Mouse (Mus musculus) liver, embryonic 11.5 days (tissue): ENCODE results near the gene Fndc1. TPM values are rescaled to one million over a fixed set of nuclear protein-coding genes. Genes with fewer than 3 reads are reported as not detected.

Source experiments
- ATAC-seq: fragments of 200-750 bp; cut with Nextera tagmentation; replicated peaks from 2 replicates; pipeline ENCODE4 v1.8.0; 2017; ENCODE audit warnings: moderate number of reproducible peaks, mild to moderate bottlenecking, moderate TSS enrichment, moderate library complexity; ENCODE audit not compliant: low FRiP score
- DNase-seq: peaks from one replicate; pipeline ENCODE4 v3.0.0-alpha.2; 2017; ENCODE audit warnings: low spot score
- H3K27ac ChIP-seq: fragments of 300-500 bp; sonication (generic); 2 replicates; pipeline ENCODE4 v1.5.1; 2014; ENCODE audit warnings: mild to moderate bottlenecking, low read depth, low read length, control low read depth
- H3K27me3 ChIP-seq: fragments of 300-500 bp; sonication (generic); replicated peaks from 2 replicates; pipeline ENCODE4 v1.6.1; 2014; ENCODE audit warnings: low read length, mixed read lengths; ENCODE audit not compliant: control insufficient read depth, insufficient read depth
- H3K36me3 ChIP-seq: fragments of 300-500 bp; sonication (generic); 2 replicates; pipeline ENCODE4 v1.6.1; 2014; ENCODE audit warnings: mild to moderate bottlenecking, low read length, moderate library complexity, mixed read lengths; ENCODE audit not compliant: control insufficient read depth, insufficient read depth
- H3K4me1 ChIP-seq: fragments of 300-500 bp; sonication (generic); replicated peaks from 2 replicates; pipeline ENCODE4 v1.6.1; 2014; ENCODE audit warnings: low read length, mixed read lengths; ENCODE audit not compliant: control insufficient read depth, insufficient read depth
- H3K4me2 ChIP-seq: fragments of 300-500 bp; sonication (generic); 2 replicates; pipeline ENCODE4 v1.6.1; 2014; ENCODE audit warnings: mild to moderate bottlenecking, control low read depth, moderate library complexity
- H3K4me3 ChIP-seq: fragments of 300-500 bp; sonication (generic); 2 replicates; pipeline ENCODE4 v1.5.1; 2014; ENCODE audit warnings: low read depth, low read length, control low read depth
- H3K9ac ChIP-seq: fragments of 300-500 bp; sonication (generic); 2 replicates; pipeline ENCODE4 v1.6.1; 2014; ENCODE audit warnings: low read depth, low read length, control low read depth
- H3K9me3 ChIP-seq: fragments of 300-500 bp; sonication (generic); 2 replicates; pipeline ENCODE4 v1.6.1; 2016; ENCODE audit warnings: low read length, inconsistent platforms, mixed read lengths; ENCODE audit not compliant: control insufficient read depth
- WGBS: fragments of 180-500 bp; shearing (Covaris S2); extraction: QIAGEN DNeasy Blood & Tissue Kit; methylation state at CpG from one replicate; pipeline ENCODE4 v1.1.7; 2014; 5-methylcytosine and 5-hydroxymethylcytosine counted together
- polyA plus RNA-seq: library from polyadenylated mRNA; unstranded; fragments of >200 nt; fragmentation: Nextera tagmentation; extraction: Ambion mirVana; gene quantifications from 2 replicates; pipeline ENCODE4 v1.2.1, GENCODE M21; 2014

Fndc1 gene
- 0.35 and 0.55 TPM in 2 replicates for polyA plus RNA-seq

- no peaks in the 10 kb centered on the region for H3K4me1 ChIP-seq
- H3K4me2 ChIP-seq, result peak within 1 kb of the TSS; percentile 76
- H3K9me3 ChIP-seq, result no peaks in the 10 kb centered on the region
- ATAC-seq (no peak), DNase-seq (peak; percentile 47)
- H3K27me3 ChIP-seq, result peaks cover 40% of the 10 kb centered on the region
- 3% methylated on average over 60 of the region's 60 CpGs for WGBS
- no peak within 1 kb of the TSS; the same call in 1 of the 2 replicates for H3K9ac ChIP-seq
- no peak within 1 kb of the TSS for H3K27ac ChIP-seq
- peak within 1 kb of the TSS; percentile 50 for H3K4me3 ChIP-seq
- no peaks in the 10 kb centered on the region for H3K36me3 ChIP-seq
These were observed at the start of gene Fndc1 for GRCm38 (mm10) chr17:7826819-7827515. TSS of gene Fndc1 (minus strand) at chr17:7827302.

GRCm38 (mm10) chr17:7876541-7876940, 49.4 kb upstream of the Fndc1 start:
- H3K4me3 ChIP-seq, result no peak overlapping the region
- no peak overlapping the region for H3K4me2 ChIP-seq
- H3K27ac ChIP-seq, result no peak overlapping the region
- no peaks in the 10 kb centered on the region for H3K27me3 ChIP-seq
- DNase-seq (no peak), ATAC-seq (no peak)
- H3K9me3 ChIP-seq, result no peaks in the 10 kb centered on the region
- H3K4me1 ChIP-seq, result peaks cover 4% of the 10 kb centered on the region; the same call in 1 of the 2 replicates
- WGBS, result 88% methylated on average over 13 of the region's 13 CpGs
- H3K9ac ChIP-seq, result no peak overlapping the region
- no peaks in the 10 kb centered on the region for H3K36me3 ChIP-seq

DNA sequence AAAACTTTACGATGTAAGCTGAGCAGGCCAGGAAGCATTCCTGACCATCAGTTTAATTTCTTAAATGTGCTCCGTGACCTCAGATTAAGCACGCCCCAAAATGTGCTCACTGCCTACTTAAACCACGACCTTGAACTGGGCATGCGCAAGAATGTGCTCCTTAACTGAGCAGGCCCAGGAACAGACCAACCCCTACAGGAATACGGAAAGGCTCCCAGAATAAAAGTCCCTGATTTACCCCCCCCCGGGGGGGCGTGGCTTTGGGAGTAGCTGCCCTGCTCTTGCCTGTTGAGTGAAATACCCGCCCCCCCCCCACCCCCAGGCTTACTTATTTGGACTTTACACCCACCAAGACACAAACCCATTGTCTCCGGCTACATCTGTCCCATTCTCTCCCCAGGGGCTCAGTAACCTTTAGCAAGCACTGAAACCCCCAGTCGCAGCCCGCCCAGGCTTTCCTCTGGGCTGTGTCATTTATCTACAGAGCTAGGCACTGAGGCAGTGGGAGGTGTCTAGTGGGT, 48.9 kb upstream of the Fndc1 start:
- Histone ChIP-seq H3K4me3 (no peak overlapping the region), H3K9ac (no peak overlapping the region), H3K9me3 (no peaks in the 10 kb centered on the region), H3K27me3 (no peaks in the 10 kb centered on the region), H3K27ac (no peak overlapping the region), H3K4me2 (no peak overlapping the region), H3K36me3 (no peaks in the 10 kb centered on the region), H3K4me1 (peaks cover 4% of the 10 kb centered on the region; the same call in 1 of the 2 replicates)
- no peak for ATAC-seq
- DNase-seq, result no peak
- WGBS, result 53% methylated on average over 12 of the region's 12 CpGs

GRCm38 (mm10) chr17:7874776-7875531, 47.9 kb upstream of the Fndc1 start:
- Histone ChIP-seq H3K27ac (no peak overlapping the region), H3K36me3 (no peaks in the 10 kb centered on the region)
- WGBS, result 78% methylated on average over 21 of the region's 21 CpGs

DNA sequence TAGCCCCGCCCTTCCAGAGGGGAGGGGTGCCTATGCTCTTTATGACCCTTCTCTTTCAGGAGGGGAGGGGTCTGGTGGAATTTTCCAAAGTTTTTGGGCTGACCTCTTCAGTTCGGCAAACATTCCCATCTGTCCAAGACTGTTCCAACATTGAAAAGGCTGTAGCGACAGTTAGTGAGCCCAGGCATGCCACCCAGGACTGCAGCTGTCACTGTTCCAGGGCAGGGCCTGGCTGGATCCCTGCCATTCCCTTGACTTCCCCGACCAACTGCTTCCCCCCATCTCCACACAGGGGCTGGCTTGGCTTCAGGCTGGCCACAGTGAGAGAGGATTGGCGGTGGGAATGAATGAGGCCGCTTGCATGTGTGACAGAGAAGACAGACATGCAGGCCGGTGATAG, 46.3 kb upstream of the Fndc1 start:
- Histone ChIP-seq H3K27ac (no peak overlapping the region), H3K9me3 (no peaks in the 10 kb centered on the region), H3K27me3 (no peaks in the 10 kb centered on the region), H3K4me1 (peaks cover 4% of the 10 kb centered on the region; the same call in 1 of the 2 replicates), H3K4me2 (no peak overlapping the region), H3K36me3 (no peaks in the 10 kb centered on the region), H3K4me3 (no peak overlapping the region), H3K9ac (no peak overlapping the region)
- no peak for DNase-seq
- 75% methylated on average over 7 of the region's 7 CpGs for WGBS
- no peak for ATAC-seq

More at GRCm38 (mm10) chr17:7874776-7875531, 47.9 kb upstream of the Fndc1 start:
- Histone ChIP-seq H3K4me2 (no peak overlapping the region), H3K27me3 (no peaks in the 10 kb centered on the region), H3K4me3 (no peak overlapping the region), H3K9me3 (no peaks in the 10 kb centered on the region), H3K9ac (no peak overlapping the region), H3K4me1 (peaks cover 4% of the 10 kb centered on the region; the same call in 1 of the 2 replicates)
- DNase-seq, result no peak
- no peak for ATAC-seq

- WGBS, result 80% methylated on average over 10 of the region's 10 CpGs
- Histone ChIP-seq H3K9ac (no peak overlapping the region), H3K4me1 (peaks cover 4% of the 10 kb centered on the region; the same call in 1 of the 2 replicates), H3K4me2 (no peak overlapping the region), H3K27me3 (no peaks in the 10 kb centered on the region), H3K9me3 (no peaks in the 10 kb centered on the region), H3K4me3 (no peak overlapping the region), H3K36me3 (no peaks in the 10 kb centered on the region), H3K27ac (no peak overlapping the region)
- DNase-seq, result no peak
- no peak for ATAC-seq
These were observed 44.7 kb upstream of the Fndc1 start for GRCm38 (mm10) chr17:7871800-7872199.

DNA sequence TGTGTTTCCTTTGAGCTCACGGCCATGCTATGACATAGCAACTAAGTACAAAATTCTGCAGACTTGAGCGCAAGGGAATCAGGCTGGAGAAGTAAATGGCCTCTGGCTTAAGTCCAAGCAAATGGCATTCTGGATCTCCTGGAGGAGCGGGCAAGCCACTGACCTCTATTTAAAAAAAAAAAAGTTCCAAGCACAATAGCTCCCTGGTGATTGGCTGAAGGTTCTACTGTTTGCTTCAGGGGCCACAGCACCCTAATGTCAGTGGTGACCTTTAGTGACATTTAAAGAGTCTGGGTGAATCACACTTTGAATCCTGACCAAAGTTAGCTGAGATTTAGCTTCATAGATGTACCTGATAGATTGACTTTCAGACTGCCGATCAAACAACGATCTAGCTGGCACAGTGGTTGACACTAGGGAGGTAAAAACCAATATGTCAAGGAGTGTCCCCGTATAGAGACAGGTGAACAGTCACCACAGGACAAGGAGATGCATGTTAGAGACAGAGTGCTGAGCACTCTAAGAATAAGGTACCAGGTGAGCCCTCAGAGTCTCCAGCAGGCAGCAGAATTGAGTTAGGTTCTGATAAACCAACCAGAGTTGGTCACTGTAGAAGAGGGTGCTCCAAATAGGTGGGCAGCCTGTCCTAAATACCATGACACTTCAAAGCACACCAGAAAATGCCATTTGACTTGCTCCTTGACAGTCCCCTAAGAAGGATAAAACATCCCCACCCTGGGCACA, 43.9 kb upstream of the Fndc1 start:
- Histone ChIP-seq H3K4me2 (no peak overlapping the region), H3K27ac (no peak overlapping the region), H3K4me3 (no peak overlapping the region), H3K9ac (no peak overlapping the region), H3K4me1 (peaks cover under 1% of the 10 kb centered on the region; the same call in 1 of the 2 replicates), H3K9me3 (no peaks in the 10 kb centered on the region), H3K36me3 (no peaks in the 10 kb centered on the region), H3K27me3 (no peaks in the 10 kb centered on the region)
- DNase-seq (no peak), ATAC-seq (no peak)
- WGBS, result 83% methylated on average over 6 of the region's 6 CpGs

DNA sequence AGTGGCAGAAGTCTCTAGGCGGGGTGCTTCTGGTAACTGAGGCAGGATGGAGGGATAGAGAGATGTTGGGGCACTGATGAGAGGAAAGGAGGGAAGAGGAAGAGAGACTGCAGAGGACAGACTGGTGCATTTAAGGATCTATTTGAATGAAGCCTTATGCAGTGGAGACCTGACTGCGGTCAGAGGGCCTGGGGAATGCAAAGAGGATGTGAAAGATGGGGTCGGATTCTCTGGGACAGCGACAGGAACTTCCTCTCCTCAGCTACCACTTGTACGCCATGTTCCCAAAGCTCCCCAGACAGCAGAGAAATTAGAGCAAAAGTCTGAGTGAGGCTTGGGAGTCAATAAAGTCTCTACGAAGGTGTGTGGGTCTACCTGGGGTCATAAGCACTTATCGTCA, 42.0 kb upstream of the Fndc1 start:
- Histone ChIP-seq H3K4me2 (no peak overlapping the region), H3K9ac (no peak overlapping the region), H3K36me3 (no peaks in the 10 kb centered on the region), H3K27ac (no peak overlapping the region), H3K4me1 (no peaks in the 10 kb centered on the region), H3K9me3 (no peaks in the 10 kb centered on the region), H3K27me3 (no peaks in the 10 kb centered on the region), H3K4me3 (no peak overlapping the region)
- DNase-seq (no peak), ATAC-seq (no peak)
- WGBS, result 53% methylated on average over 7 of the region's 7 CpGs
